In the genomic region with DNA sequence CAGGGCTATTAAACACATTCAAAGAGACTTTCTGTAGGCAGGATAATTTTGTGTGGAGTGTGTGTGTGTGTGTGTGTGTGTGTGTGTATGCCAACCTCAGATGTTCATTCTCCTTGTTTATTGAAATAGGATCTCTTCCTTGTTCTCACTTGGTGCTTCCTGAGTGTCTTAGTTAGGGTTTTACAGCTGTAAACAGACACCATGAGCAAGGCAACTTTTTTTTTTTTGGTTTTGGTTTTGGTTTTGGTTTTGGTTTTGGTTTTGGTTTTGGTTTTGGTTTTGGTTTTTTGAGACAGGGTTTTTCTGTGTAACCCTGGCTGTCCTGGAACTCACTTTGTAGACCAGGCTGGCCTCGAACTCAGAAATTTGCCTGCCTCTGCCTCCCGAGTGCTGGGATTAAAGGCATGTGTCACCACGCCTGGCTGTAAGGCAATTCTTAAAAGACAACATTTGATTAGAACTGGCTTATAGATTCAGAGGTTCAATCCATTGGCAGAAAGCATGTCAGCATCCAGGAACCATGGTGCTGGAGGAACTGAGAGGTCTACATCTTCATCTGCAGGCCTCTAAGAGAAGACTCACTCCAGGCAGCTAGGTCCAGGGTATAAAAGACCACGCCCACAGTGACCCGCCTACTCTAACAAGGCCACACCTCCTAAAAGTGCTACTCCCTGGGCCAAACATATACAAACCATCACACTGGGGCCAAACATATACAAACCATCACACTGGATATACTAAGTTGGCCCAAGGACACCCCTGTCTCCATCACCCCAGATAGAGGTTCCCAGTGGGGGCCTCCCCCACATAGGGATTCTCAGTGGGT, we compare ENCODE assay signal across 7 mouse cellular contexts. TPM values are rescaled to one million over a fixed set of nuclear protein-coding genes. Genes with fewer than 3 reads are reported as not detected.
A peak's percentile ranks its signal among the peaks of the same experiment; 100 is the strongest.
DNase-seq lines count a peak whose midpoint lies in the region; ATAC-seq and TF ChIP-seq lines count a peak whose summit lies in the region.
"Not testable (repeated sequence)": the region's sequence is repeated elsewhere in the genome, so short reads cannot be mapped to it uniquely, and the experiment has no call there.

No protein-coding gene starts in this region.

- H3K27me3 ChIP-seq in MEL (ENCODE audit: control insufficient read depth in 1 of 2, insufficient read depth in 2 of 2, low read length in 2 of 2); intestine, embryonic 15.5 days (replicated peaks); lung, embryonic 16.5 days (ENCODE audit: control insufficient read depth, insufficient read depth, low read depth, low read length); stomach, embryonic 15.5 days (replicated peaks): not testable (repeated sequence)

- H3K9ac ChIP-seq in MEL (ENCODE audit: control insufficient read depth, low read depth, low read length, poor library complexity, severe bottlenecking); intestine, embryonic 15.5 days; lung, embryonic 16.5 days (ENCODE audit: low read length); stomach, embryonic 15.5 days: not testable (repeated sequence)

- not testable (repeated sequence) for TF ChIP-seq CTCF in MEL (IDR thresholded peaks at IDR 0.05 in 2 of 3, conservative IDR thresholded peaks at IDR 0.05 in 1 of 3; ENCODE audit: control insufficient read depth in 1 of 3, insufficient read depth in 1 of 3, low read depth in 2 of 3, low read length in 3 of 3, poor library complexity in 1 of 3, severe bottlenecking in 1 of 3)

- peak; percentile 49 for ATAC-seq in CD4-positive, CD25-positive, alpha-beta regulatory T cell, adult 4 months
- ATAC-seq in intestine, embryonic 15.5 days: 0 out of 2 replicates have a peak, but pooled peaks have one; percentile 10
- ATAC-seq in lung, embryonic 16.5 days (ENCODE audit: low read depth): 0 out of 2 replicates have a peak, but pooled peaks have one; percentile 12
- peak; percentile 27; the same call in 1 of the 2 replicates for ATAC-seq in stomach, embryonic 15.5 days (ENCODE audit: insufficient read depth, low FRiP score, low read depth)

- TF ChIP-seq EP300 in MEL (IDR thresholded peaks at IDR 0.05; ENCODE audit: low read depth in 1 of 2, low read length in 2 of 2): not testable (repeated sequence)

- 75% methylated on average over 5 of the region's 5 CpGs for WGBS in intestine, embryonic 15.5 days
- WGBS in lung, embryonic 16.5 days: 78% methylated on average over 5 of the region's 5 CpGs
- 83% methylated on average over 5 of the region's 5 CpGs for WGBS in stomach, embryonic 15.5 days

- not testable (repeated sequence) for H3K36me3 ChIP-seq in MEL (ENCODE audit: control insufficient read depth in 1 of 2, insufficient read depth in 2 of 2, low read length in 2 of 2); intestine, embryonic 15.5 days; lung, embryonic 16.5 days (ENCODE audit: control insufficient read depth, insufficient read depth, low read length); stomach, embryonic 15.5 days

- not testable (repeated sequence) for H3K79me2 ChIP-seq in MEL (ENCODE audit: control insufficient read depth, insufficient read depth, low read length, poor library complexity)

- not testable (repeated sequence) for H3K4me3 ChIP-seq in MEL (ENCODE audit: control insufficient read depth in 1 of 2, insufficient read depth in 1 of 2, low read depth in 2 of 2, low read length in 2 of 2); intestine, embryonic 15.5 days (replicated peaks); lung, embryonic 16.5 days (ENCODE audit: low read length); stomach, embryonic 15.5 days (replicated peaks)

- peak; percentile 13 for DNase-seq in 3T3-L1 (ENCODE audit: low read depth, low spot score)
- peak; percentile 40 for DNase-seq in MEL (ENCODE audit: low read depth, low spot score)
- DNase-seq in c-Kit-positive CD71-positive TER-119-negative erythroid progenitor cells, embryonic 14.5 days (ENCODE audit: low read depth): peak; percentile 11

- not testable (repeated sequence) for H3K9me3 ChIP-seq in MEL (replicated peaks; ENCODE audit: insufficient read depth, low read length); intestine, embryonic 15.5 days; lung, embryonic 16.5 days (ENCODE audit: control insufficient read depth, low read length); stomach, embryonic 15.5 days

- not testable (repeated sequence) for H3K4me1 ChIP-seq in MEL (ENCODE audit: control insufficient read depth in 1 of 2, insufficient read depth in 2 of 2, low read length in 2 of 2); intestine, embryonic 15.5 days (replicated peaks); lung, embryonic 16.5 days (replicated peaks; ENCODE audit: control insufficient read depth, insufficient read depth, low read length); stomach, embryonic 15.5 days

- H3K4me2 ChIP-seq in intestine, embryonic 15.5 days (replicated peaks); lung, embryonic 16.5 days (ENCODE audit: low read depth, low read length); stomach, embryonic 15.5 days: not testable (repeated sequence)

- TF ChIP-seq RAD21 in MEL (IDR thresholded peaks at IDR 0.05; ENCODE audit: low read depth, low read length): not testable (repeated sequence)

- not testable (repeated sequence) for TF ChIP-seq POLR2A in MEL (IDR thresholded peaks at IDR 0.05; ENCODE audit: control insufficient read depth in 1 of 2, insufficient read depth in 1 of 2, low read depth in 1 of 2, low read length in 2 of 2, poor library complexity in 1 of 2)

- H3K27ac ChIP-seq in MEL (ENCODE audit: control insufficient read depth, low read depth, low read length); intestine, embryonic 15.5 days; lung, embryonic 16.5 days (ENCODE audit: low read length); stomach, embryonic 15.5 days: not testable (repeated sequence)

TF ChIP-seq in MEL, 35 proteins besides CTCF, POLR2A, EP300 and RAD21:
- peak; percentile 23; the same call in 1 of the 2 replicates for TF ChIP-seq ETS1 (IDR thresholded peaks at IDR 0.05; ENCODE audit: low read depth, low read length)

RNA-seq across cellular contexts. Expression of a gene that starts 55.2 kb away (rescaled TPM):
- polyA plus RNA-seq in CD4-positive, CD25-positive, alpha-beta regulatory T cell, adult 4 months (2017; shearing (Covaris generic)): 10 to 100 TPM; 76.1 to 88.7 TPM
- 4.7 and 5.1 TPM in 2 replicates for total RNA-seq in MEL (2012; rRNA removed)
- 100 to 1,000 TPM in 1 of 2 experiments, 10 to 100 TPM in 1; 15.6 to 245 TPM for polyA plus RNA-seq in MEL (2012; ENCODE audit: insufficient read depth in 1 of 2, insufficient read length in 2 of 2, low read depth in 1 of 2, low replicate concordance in 2 of 2, missing spikeins in 1 of 2)
- polyA plus RNA-seq in intestine, embryonic 15.5 days (2015; fragmentation: Nextera tagmentation; extraction: Ambion mirVana): 18.1 and 19.1 TPM in 2 replicates
- 25.5 and 31.4 TPM in 2 replicates for polyA plus RNA-seq in lung, embryonic 16.5 days (2015; fragmentation: Nextera tagmentation; extraction: Ambion mirVana)
- 18.8 and 28.2 TPM in 2 replicates for polyA plus RNA-seq in stomach, embryonic 15.5 days (2015; fragmentation: Nextera tagmentation; extraction: Ambion mirVana)
